Mouse (Mus musculus) kidney, adult 2 months (tissue): ENCODE results near the gene Fgr. TPM values are rescaled to one million over a fixed set of nuclear protein-coding genes. Genes with fewer than 3 reads are reported as not detected.
"Not testable (repeated sequence)": the region's sequence is repeated elsewhere in the genome, so short reads cannot be mapped to it uniquely, and the experiment has no call there.

Experiments used
- DNase-seq: peaks from one replicate; pipeline ENCODE4 v3.0.0; 2021
- H3K27ac ChIP-seq: fragments of 200-500 bp; 2 replicates; pipeline ENCODE4 v1.5.1; 2012; ENCODE audit warnings: low read depth, low read length, control low read depth, inconsistent platforms; ENCODE audit not compliant: insufficient read depth
- H3K27me3 ChIP-seq: fragments of 200-500 bp; replicated peaks from 2 replicates; pipeline ENCODE4 v1.6.1; 2012; ENCODE audit warnings: mild to moderate bottlenecking, moderate library complexity, low read length, inconsistent platforms; ENCODE audit not compliant: control insufficient read depth, insufficient read depth
- H3K36me3 ChIP-seq: fragments of 200-500 bp; 2 replicates; pipeline ENCODE4 v1.6.1; 2012; ENCODE audit warnings: mild to moderate bottlenecking, moderate library complexity, low read length, inconsistent platforms; ENCODE audit not compliant: control insufficient read depth, insufficient read depth
- H3K4me1 ChIP-seq: fragments of 200-500 bp; 2 replicates; pipeline ENCODE4 v1.6.1; 2011; ENCODE audit warnings: low read length; ENCODE audit not compliant: control insufficient read depth, insufficient read depth
- H3K4me3 ChIP-seq: fragments of 200-500 bp; 2 replicates; pipeline ENCODE4 v1.5.1; 2011; ENCODE audit warnings: mild to moderate bottlenecking, low read depth, low read length, control low read depth; ENCODE audit not compliant: insufficient read depth
- CTCF ChIP-seq: fragments of 200-500 bp; conservative IDR thresholded peaks from 2 replicates; pipeline ENCODE4 v1.5.1; 2011; ENCODE audit warnings: low read depth, mild to moderate bottlenecking, control low read depth, low read length, moderate library complexity, mixed read lengths; ENCODE audit not compliant: insufficient read depth, insufficient read length
- POLR2A ChIP-seq: fragments of 200-500 bp; IDR thresholded peaks from one replicate; pipeline ENCODE4 v1.6.1; 2011; ENCODE audit warnings: low read depth, low read length, control low read depth
- WGBS: fragments of 180-500 bp; shearing (Covaris S2); methylation state at CpG from one replicate; pipeline ENCODE4 v1.1.7; 2018; 5-methylcytosine and 5-hydroxymethylcytosine counted together
- polyA plus RNA-seq: library from polyadenylated mRNA; depleted of rRNA; stranded (reverse); fragments of >200 nt; gene quantifications from 2 replicates; pipeline ENCODE4 v1.2.3, GENCODE M21; 2012; rRNA removed

Gene Fgr
- 1.8 and 2.5 TPM in 2 replicates for polyA plus RNA-seq

DNA sequence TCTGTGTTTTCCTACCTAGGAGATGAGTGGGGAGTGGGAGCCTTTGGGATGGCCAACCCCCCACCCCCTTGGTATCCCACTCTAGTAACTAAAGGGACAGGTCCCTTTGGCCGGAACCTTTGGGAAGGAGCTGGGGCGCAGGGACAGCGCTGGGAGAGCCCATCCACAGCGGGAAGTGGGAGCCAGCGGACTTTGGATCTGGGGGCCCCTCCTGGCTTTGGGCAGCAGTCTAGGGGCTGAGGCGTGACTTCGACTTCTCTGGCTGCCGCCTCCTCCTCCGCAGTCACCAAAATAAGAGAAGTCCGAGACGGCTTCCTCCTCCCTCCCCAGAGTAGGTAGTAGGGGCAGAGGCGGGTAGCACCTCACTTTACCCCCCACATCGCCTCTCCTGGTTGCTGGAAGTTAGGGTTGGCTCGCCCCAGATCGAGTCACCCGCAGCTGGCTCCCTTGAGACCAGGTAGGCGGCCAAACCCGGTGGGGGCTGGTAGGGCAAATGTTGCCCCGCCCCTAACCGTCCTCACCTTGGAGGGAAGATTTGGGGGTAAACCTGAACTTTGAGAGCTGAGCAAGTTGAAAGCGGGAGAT is at the start of gene Fgr:
Fgr (plus strand) TSS at position 282 of the 585 bp plus-strand sequence.
- peaks cover 31% of the 10 kb centered on the region for H3K4me1 ChIP-seq
- peak; percentile 38 for DNase-seq

DNA sequence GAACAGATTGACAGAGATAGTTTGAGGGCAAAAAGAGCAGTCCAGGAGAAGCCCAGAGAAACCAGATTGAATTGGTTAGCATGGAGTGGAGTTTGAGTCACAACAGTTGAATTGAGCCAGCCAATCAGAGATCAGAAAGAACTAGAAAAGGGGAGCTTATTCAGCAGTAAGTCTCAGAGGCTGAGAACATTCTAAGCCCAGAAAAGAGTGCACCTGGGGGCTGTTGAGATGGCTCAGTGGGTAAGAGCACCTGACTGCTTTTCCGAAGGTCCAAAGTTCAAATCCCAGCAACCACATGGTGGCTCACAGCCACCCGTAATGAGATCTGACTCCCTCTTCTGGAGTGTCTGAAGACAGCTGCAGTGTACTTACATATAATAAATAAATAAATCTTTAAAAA is 47.4 kb upstream of the Fgr start:
- peak overlapping the region; percentile 46; the same call in 1 of the 2 replicates for H3K27ac ChIP-seq
- not testable (repeated sequence) for H3K4me3 ChIP-seq, H3K4me1 ChIP-seq, H3K36me3 ChIP-seq, H3K27me3 ChIP-seq
- 48% methylated on average over 2 of the region's 2 CpGs for WGBS
- peak; percentile 78 for DNase-seq

More for the DNA sequence above, at the start of gene Fgr:
- TF ChIP-seq CTCF: no peak
- TF ChIP-seq POLR2A: no peak
- Histone ChIP-seq H3K27ac (peak within 1 kb of the TSS; percentile 2; the same call in 1 of the 2 replicates), H3K27me3 (no peaks in the 10 kb centered on the region), H3K36me3 (no peaks in the 10 kb centered on the region), H3K4me3 (no peak within 1 kb of the TSS)
- 37% methylated on average over 21 of the region's 21 CpGs for WGBS

DNA sequence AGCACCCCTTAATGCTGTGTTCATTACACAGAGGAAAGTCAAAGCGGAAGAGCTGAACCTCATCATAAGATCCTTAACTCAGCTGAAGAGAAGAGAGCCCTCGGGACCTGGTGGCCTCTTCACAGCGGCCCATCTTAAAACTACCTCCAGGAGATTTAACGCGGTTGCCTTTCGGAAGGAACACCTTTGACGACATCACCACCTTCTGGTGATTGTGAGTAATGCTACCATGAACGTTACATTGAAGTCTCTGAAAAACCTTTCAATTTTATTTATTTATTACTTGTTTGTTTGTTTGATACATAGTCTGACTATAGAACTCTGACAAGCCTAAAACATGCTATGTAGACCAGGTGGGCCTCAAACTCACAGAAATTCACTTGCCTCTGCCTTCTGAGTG is 43.1 kb upstream of the Fgr start:
- Histone ChIP-seq H3K27me3 (no peaks in the 10 kb centered on the region), H3K36me3 (no peaks in the 10 kb centered on the region), H3K4me1 (peaks cover 2% of the 10 kb centered on the region; the same call in 1 of the 2 replicates), H3K27ac (no peak overlapping the region), H3K4me3 (no peak overlapping the region)
- DNase-seq: peak; percentile 67
- WGBS: 13% methylated on average over 8 of the region's 8 CpGs
- peak; percentile 58 for TF ChIP-seq CTCF
- no peak for TF ChIP-seq POLR2A

DNA sequence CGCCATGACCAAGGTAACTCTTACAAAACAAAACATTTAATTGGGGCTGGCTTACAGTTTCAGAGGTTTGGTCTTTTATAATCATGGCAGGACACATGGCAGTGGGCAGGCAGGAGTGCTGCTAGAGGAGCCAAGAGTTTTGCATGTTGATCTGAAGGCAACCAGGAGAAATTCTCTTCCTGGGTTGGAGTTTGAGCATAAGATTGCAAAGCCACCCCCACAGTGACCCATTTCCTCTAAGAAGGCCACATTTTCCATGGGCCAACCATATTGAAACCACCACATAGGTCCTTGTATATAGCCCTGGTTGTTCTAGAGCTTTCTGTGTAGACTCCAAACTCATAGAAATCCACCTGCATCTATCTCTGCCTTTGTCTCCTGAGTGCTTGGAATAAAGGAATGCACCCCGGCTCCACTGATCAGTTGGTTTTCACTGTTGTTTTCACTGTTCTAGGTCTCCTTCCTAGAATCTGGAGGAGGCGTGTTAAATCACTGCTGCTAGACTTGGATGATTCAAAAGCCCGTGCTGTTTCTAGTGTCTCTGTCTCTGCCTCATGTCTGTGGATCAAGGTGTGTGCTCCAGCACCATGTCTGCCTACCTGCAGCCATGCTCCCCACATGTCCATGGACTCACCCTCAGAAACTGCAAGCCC is 41.0 kb upstream of the Fgr start:
- Histone ChIP-seq H3K36me3 (no peaks in the 10 kb centered on the region), H3K4me1 (no peaks in the 10 kb centered on the region), H3K27ac (no peak overlapping the region), H3K27me3 (no peaks in the 10 kb centered on the region), H3K4me3 (no peak overlapping the region)
- TF ChIP-seq CTCF: no peak
- no peak for DNase-seq
- 88% methylated on average over 4 of the region's 4 CpGs for WGBS

DNA sequence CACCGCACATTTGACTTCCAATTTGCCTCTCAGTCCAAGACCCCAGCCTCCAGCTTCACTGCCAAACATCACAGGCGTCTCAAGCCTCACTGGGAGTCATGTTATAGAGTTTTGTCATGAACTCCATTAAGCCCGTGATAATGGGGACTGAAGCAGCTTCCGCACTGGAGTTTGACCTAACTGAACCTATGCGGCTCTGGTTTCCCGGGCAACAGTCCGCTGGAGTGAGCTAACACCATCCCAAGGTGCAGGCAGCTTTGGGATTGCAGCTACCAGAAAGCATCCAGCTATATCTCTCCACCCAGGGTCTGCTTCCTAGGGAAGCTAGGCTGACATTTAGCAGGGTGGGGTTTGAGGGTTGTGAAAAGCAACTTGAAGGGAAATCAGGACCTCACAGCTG is 39.3 kb upstream of the Fgr start:
- H3K27ac ChIP-seq: no peak overlapping the region
- no peak overlapping the region for H3K4me3 ChIP-seq
- H3K27me3 ChIP-seq: no peaks in the 10 kb centered on the region
- no peak for DNase-seq
- TF ChIP-seq CTCF (no peak), POLR2A (no peak)
- 27% methylated on average over 7 of the region's 7 CpGs for WGBS
- no peaks in the 10 kb centered on the region for H3K4me1 ChIP-seq
- H3K36me3 ChIP-seq: no peaks in the 10 kb centered on the region

DNA sequence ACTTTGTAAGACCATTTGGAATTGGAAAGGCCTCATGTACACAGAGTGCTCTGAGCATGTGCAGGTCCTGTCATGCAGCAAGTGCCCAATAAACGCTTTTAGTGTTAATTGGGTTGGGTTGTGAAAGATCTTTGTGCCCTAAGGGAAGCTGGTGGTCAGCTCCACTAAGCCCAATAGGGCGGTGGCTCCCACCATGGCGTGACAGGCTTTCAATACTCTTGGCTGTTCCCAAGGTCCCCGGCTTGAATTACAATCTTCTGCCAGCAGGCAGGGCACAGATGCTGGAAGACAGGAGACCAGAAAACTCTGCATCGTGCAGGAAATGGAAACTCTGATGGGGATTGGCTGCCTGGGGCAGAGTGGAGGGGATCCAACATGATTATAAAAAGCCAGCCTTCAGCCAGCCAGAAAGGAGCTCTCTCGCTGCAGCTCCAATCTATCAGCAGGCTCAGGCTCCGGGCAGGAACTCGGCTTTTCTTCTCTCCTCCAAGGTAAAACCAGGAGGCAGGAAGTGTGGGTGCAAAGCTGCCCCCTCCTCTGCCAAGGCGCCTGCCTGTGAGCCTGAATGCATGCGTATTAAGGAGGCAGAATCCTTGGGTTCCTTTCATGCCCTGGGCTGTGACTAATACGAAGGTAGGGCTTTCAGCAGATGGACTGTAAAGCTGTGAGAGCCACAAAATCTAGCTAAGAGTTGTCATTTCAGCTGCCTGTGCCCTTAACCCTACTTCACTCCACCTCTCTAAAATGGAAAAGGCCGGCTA is 35.5 kb upstream of the Fgr start:
- TF ChIP-seq POLR2A (no peak), CTCF (no peak)
- DNase-seq: peak; percentile 56
- H3K4me3 ChIP-seq: no peak overlapping the region
- no peaks in the 10 kb centered on the region for H3K27me3 ChIP-seq
- no peaks in the 10 kb centered on the region for H3K4me1 ChIP-seq
- H3K27ac ChIP-seq: 0 out of 2 replicates have a peak overlapping the region, but pooled peaks have one; percentile 19
- 46% methylated on average over 12 of the region's 12 CpGs for WGBS
- H3K36me3 ChIP-seq: no peaks in the 10 kb centered on the region

DNA sequence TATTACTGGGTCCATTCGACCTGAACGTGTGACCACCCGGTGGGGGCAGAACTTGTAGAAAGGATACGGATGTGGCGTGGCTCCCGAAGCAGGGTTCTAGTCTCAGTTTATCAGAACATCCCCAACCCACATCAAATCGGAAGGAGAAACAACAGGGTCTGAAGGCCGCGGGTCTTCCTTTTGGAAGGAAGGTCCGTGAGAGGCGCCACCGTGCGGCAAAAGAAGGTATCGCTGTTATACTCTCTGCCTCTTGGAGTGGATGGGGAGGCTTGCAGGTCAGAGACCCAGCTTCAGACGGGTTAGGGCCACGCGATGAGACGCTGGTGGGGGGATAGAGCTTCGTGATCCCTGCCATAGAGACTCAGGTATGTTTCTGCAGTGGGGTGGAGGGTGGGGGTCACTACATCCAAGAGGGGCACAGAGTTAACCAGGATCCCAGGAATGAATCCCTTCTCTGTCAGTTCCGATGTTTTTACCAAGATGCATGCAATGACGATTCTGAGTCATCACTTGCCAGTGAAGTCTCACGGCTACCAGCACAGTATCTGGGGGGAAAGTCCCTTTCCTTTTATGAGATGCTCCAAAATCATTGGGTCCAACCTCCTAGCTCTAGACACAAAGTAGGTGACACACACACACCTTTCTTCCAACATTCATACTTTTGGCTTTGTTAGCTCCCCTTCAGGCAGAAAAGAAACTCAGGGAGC is 34.3 kb upstream of the Fgr start:
- Histone ChIP-seq H3K36me3 (no peaks in the 10 kb centered on the region), H3K27ac (no peak overlapping the region), H3K4me3 (no peak overlapping the region), H3K4me1 (no peaks in the 10 kb centered on the region), H3K27me3 (no peaks in the 10 kb centered on the region)
- TF ChIP-seq CTCF (peak; percentile 65), POLR2A (no peak)
- peak; percentile 51 for DNase-seq
- 25% methylated on average over 22 of the region's 22 CpGs for WGBS
